Mouse (Mus musculus): ENCODE results near the gene Ift57.

Ift57 gene

DNA sequence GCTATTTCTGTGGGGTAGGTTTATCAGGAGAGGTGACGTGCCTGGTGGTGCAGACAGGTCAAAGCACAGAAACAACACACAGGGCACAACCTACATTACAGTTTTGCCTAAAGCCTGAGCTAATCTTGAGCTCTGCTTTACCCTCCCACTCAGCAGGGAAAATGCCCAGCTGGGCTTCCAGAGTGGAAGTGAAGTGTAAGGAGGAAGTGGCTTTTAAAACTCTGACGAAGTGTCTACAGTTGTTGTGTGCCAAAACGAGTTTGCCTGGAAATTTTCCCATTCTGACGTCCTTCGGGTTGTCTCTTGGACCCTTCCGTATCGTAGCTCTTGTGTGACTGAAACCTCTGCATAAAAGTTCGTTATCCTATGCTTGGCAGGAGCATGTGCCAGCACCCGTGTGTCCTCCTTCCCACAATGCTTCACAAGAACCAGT lies 93.4 kb downstream of the Ift57 start:
- no peak for DNase-seq (ENCODE audit: low spot score)

DNA sequence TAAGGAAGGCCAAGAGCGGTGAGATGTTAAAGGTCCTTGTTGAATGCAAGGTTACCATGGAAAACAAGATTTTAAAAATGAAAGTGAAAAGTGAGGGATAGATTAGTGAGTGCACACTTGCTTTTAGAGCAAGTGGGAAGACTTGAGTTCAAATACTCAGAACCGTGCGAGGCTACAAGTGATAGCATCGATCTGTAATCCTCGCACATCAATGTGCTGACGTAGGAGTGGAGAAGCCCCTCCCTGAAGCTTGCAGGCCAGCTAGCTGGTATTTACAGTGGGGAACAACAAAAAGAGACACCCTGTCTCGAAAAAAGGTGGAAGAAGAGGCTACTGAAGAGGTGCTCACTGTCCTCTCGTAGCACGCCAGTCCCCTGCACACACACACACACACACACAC lies 94.6 kb downstream of the Ift57 start:
- no peak for DNase-seq (ENCODE audit: low spot score)

DNA sequence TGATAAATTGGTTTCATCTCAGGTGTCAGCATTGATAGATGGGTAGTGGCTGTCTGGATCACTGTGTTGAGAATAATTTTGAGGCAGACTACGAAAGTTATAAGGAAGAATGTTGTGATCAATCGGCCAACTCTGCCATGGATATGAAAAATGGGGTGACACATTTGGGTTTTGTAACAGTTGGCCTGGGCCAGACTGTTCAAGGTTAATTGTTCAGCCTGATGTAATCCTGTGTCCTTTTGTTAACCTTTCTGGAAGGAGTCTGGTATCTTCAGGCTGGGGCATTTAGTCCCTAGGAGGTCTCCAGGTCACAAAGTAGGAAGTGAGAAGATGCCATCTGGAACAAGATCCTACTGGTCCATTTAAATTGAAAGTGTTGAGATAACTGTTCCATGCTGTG lies 97.2 kb downstream of the Ift57 start:
- DNase-seq (ENCODE audit: low spot score) = no peak

- no peak for DNase-seq (ENCODE audit: low spot score)
These were observed 97.9 kb downstream of the Ift57 start for GRCm38 (mm10) chr16:49796954-49797353.

- no peak for DNase-seq (ENCODE audit: low spot score)
These were observed 99.8 kb downstream of the Ift57 start for GRCm38 (mm10) chr16:49798790-49799189.

DNA sequence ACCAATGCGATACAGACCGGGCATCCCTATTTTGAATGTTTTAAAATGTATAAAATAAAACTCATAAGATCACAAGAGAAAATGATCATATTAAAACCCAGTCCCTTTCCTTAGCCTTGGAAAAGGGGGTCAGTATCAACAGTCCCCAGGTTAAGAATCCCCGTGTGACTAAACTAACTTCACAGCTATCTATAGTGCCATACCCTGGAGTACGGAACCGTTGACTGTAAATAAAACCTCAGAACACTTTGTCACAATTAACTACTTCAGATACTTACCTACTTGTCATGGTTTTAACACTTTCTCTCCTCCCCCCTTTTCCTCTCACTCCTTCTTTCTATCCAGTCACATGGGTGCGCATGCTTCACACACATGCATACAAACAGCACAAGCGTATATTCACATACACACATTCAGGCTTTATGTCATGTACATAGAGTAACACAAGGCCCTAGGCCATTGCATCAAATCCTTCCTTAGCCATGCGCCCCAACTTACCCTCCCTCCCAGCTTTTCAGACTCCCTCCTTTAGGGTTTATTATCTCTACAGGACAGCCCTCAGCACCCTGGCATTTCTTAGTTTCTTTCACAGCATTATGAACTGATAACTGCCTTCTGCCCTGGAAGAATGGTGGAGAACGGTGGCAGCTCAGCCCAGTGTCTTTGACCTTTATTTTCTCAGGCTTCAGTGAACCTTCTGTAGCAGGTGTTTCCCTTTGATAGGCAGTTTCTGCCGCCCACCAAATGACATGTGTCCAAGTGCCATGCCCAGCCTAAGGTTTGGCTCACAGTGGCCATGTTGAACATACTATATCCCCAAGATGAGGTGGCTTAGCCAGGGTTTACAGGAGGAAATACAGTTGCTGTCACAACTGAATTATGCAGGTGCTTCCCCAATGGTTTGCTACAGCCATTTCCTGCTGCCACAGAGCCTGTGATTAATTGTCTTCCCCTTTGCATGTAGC lies 100.8 kb downstream of the Ift57 start, which contains the start of gene Cd47:
Gene Cd47 (plus strand): TSS at position 937 of the 965 bp plus-strand sequence.
- DNase-seq (ENCODE audit: low spot score) = peak; percentile 93

DNA sequence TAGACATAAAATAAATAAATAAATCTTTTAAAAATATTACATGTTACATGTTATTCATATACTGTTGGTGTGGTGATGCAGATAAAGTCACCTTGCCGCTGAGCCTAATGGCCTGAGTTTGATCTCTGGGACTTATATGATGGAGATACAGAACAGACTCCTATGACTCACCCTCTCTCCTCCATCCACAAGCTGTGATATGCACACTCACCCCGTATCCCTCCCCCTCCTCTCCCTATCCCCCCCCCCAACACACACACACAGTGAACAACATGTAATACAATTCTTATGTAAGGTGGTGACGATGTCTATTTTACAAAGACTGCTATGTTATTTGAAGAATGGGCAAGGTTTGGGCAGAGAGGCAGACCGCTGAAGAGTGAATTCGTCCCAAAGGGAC lies 102.0 kb downstream of the Ift57 start:
- DNase-seq (ENCODE audit: low spot score) = no peak

DNA sequence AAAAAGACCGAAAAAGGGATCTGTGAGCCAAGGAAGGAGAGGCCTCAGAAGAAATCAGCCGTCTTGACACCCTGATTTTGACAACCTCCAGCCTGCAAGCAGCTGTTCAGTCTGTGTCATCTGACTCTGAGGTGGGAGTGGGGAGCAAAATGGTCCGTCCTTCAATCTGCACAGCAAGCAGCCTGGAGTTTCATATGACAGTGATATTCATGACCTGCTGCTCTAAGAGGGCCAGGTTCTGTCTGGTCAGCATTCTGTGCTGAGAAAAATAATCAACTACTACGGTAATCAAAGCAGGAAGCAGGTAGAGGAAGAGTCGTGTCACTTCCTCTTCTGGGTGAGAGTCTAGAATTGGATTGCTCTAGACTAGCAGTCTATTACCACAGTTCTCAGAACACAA lies 102.4 kb downstream of the Ift57 start:
- no peak for DNase-seq (ENCODE audit: low spot score)

DNA sequence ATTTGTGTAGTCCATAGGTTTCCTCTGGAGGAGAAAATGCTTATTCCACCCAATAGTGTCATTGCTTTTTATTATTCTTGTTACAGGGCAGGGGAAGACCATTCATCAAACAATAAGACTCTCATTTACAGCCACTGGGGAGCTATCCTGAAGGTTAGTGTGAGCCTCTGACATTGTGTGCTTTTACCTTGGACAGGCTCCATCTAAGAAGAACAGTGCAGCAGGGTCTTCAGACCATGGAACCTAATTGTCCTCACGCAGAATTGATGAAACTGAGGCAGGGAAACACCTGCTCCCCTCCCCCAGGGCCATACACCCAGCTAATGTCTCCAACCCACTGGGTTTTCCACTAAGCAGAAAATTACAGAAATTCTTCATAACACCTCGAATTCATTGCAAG lies 104.0 kb downstream of the Ift57 start:
- no peak for DNase-seq (ENCODE audit: low spot score)

- DNase-seq (ENCODE audit: low spot score) = no peak
These were observed 105.0 kb downstream of the Ift57 start for GRCm38 (mm10) chr16:49803932-49804461.

GRCm38 (mm10) chr16:49806920-49807319 lies 107.9 kb downstream of the Ift57 start:
- no peak for DNase-seq (ENCODE audit: low spot score)

- no peak for DNase-seq (ENCODE audit: low spot score)
These were observed 108.4 kb downstream of the Ift57 start for GRCm38 (mm10) chr16:49807419-49807841.

DNA sequence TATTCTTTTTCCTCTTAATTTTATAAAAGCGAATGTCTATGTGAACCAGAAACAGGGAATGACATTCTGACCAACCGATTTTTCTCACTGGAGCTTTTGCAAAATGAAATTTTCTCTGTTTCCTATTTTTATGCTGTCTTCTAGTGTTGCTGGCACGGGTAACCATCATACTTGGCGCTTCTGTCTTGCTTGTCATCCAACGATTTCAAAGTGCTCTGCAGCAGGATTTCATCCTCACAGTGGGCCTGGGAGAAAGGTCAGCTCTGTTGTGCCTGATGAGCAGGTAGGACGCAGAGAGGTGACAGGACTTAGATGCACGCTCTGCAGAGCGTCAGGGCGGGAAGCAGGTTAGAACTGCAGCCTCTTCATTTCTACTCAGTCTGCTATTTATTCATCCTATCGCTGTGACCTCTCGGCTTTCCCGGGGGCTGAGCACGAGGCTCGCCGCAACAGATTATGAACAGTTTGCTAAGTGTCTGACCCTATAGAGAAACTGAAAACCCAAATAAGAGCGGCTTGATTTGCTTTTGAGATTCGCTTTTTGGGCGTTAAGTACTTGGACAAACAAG lies 108.9 kb downstream of the Ift57 start:
- DNase-seq (ENCODE audit: low spot score) = no peak

DNA sequence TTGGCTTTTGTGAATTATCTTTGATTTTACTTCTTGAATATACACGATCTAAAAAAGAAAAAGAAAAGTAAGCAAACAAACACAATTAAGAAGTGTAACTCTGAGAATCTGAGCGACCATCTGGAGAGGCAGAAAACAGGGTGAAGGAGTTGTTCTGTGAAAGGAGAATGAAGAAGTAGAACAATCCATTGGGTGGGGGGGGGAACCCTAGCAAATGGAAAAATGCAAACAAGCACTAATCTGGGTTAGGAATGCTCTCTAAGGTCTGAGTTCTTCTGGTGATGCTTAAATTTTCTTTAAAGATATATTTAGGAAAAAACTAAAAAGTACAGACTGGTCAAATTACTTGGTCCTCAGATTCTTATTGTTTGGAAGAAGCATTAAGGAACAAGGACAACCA lies 112.9 kb downstream of the Ift57 start:
- no peak for DNase-seq (ENCODE audit: low spot score)

- DNase-seq (ENCODE audit: low spot score) = no peak
These were observed 114.0 kb downstream of the Ift57 start for GRCm38 (mm10) chr16:49812821-49813616.

- DNase-seq (ENCODE audit: low spot score) = no peak
These were observed 115.4 kb downstream of the Ift57 start for GRCm38 (mm10) chr16:49814419-49814818.

All from c-Kit-positive CD71-positive TER-119-positive erythroid progenitor cells, embryonic 14.5 days (primary cell).